Mouse (Mus musculus) ZHBTc4 (cell line): Measurements from ENCODE around the gene Fbp2.

Experiments used
- DNase-seq: peaks from one replicate; pipeline ENCODE4 v3.0.0-alpha.2; 2011; ENCODE audit warnings: low read depth, low spot score

Gene Fbp2

GRCm38 (mm10) chr13:62865651-62866315, 7.6 kb upstream of the Fbp2 start:
- DNase-seq = no peak

DNA sequence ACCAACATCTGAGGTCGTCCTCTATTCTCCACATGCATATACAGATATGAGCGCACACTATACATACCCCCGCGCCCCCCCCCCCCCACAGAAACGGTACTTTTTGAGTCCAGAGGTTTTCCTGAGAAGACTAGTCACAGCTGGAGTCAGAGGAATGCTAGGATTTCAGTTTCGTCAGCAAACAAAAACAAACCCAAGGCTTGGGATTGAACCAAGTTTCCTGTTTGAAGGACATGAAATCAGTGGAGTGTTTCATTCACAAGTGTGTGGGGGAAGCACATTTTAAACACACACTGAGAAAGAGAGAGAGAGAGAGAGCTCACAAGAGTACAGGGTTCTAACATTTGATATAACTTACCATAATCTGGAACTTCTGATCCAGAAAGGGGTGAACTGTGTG, 5.5 kb upstream of the Fbp2 start:
- DNase-seq = no peak

DNA sequence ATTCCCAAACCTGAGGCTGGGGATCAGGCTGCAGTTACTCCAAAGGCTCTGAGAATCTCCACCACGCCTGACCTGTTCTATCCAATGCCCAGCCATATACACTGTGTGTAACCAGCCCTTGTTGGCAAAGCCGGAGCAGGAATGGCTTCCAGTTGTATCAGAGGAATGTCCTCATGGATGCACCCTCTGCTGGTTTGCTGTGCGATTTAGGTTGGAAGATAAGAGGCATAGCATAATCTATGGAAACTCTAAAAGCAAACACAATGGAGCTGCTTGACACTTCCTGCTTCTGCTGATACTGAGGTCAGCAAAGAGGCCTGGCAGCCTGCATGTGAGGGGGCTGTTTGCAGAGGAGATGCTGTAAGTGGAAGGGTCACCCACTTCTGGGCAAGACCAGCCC, 4.7 kb upstream of the Fbp2 start:
- DNase-seq = no peak

DNA sequence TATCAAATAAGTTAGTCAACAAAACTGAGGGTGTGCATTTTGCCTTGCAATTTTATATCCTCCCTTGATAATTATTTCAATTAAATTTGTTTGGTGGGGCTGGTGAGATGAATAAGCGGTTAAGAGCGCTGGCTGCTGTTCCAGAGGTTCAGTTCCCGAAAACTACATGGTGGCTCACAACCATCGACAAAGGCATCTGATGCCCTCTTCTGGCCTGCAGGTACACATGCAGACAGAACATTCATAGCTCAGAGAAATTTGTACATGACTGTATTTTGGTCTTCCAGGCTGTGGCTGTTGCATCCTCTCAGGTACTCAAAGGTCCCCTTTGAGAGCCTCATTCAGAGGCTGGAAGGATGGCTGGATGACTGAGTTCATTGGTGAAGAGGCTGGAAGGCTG, 1.8 kb upstream of the Fbp2 start:
- peak; percentile 48 for DNase-seq

GRCm38 (mm10) chr13:62859251-62859650, 1.0 kb upstream of the Fbp2 start:
- DNase-seq = peak; percentile 54

DNA sequence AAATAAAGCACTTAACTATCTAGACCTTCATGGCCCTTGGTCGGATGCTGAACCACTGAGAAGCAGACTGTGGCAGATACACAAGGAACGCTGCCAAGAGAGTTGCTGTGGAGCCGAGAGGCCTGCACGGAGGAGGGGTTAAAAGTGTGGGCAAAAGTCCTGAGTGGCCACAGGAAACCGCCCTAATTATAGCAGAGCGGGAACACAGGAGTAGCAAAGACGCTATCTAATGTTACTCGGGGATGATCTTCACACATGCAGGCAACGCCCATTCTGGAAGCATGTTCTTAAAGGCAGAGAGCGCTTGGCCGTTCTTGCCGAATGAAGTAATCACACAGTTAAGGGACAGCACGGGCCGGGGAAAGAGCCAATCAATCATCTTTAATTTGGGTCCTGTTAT, 1.4 kb downstream of the Fbp2 start:
- no peak for DNase-seq

GRCm38 (mm10) chr13:62856305-62856675, 1.9 kb downstream of the Fbp2 start:
- DNase-seq = peak; percentile 93

DNA sequence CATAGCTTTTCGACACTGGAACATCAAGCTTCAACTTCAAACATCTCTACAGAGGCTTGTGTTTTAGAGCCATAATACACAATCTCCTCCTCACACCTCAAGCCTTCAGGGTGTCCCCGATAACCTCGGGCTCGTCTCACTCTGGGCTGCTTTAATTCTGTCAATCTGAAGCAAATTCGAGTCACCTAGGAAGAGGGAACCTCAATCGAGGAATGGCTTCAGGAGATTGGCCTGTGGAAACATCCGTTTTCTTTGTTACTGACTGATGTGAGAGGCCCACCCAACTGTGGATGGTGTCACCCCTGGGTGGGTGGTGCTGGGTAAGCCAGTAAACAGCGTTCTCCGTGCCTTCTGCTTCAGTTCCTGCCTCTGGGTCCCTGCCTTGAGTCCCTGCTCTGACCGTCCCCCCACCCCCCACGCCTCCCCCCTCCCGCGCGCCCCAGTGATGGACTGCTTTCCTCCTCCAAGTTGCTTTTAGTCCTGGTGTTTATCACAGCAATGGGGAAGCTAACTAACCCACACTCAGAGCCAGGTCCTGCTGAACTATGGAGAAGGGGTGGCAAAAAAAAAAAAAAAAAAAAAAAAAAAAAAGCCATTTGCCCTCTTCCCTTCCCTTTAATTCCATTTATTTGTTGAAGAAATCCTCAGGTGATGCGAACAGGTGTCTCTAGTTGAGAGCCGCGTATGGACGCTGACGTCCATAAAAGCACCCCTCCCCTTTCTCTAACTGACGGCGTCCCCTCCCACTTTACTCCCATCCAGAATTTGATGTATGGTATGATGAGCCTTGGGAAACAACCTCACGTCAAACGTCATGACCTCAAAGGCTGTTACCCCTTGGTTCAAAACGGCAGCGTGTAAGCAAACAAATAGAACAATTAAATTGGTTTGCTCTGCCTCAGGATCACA, 2.6 kb downstream of the Fbp2 start:
- DNase-seq = no peak

GRCm38 (mm10) chr13:62854666-62855065, 3.6 kb downstream of the Fbp2 start:
- DNase-seq = peak; percentile 84

DNA sequence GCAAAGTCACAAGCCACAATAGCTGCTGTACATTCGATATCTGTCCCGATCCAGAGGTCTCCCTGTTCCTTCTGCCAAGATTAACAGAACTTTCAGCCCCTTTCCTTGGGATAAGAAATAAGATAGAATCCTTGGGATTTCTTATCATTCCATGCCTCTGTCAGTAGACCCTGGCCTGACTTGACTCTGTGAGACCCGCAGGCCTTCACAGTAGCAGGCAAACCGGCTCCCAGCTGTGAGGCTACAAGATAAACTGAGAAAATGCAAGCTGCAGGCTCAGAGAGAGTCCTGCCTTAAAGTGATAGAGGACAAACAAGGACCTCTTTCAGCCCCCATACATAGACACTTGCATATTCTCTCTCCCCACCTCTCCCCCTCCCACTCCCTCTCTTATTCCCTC, 24.9 kb downstream of the Fbp2 start:
- no peak for DNase-seq

- DNase-seq = no peak
Measured at GRCm38 (mm10) chr13:62832239-62832638, 26.0 kb downstream of the Fbp2 start.

GRCm38 (mm10) chr13:62815705-62816104, 42.5 kb downstream of the Fbp2 start:
- peak; percentile 80 for DNase-seq

- DNase-seq = no peak
Measured at GRCm38 (mm10) chr13:62812713-62813112, 45.5 kb downstream of the Fbp2 start.

DNA sequence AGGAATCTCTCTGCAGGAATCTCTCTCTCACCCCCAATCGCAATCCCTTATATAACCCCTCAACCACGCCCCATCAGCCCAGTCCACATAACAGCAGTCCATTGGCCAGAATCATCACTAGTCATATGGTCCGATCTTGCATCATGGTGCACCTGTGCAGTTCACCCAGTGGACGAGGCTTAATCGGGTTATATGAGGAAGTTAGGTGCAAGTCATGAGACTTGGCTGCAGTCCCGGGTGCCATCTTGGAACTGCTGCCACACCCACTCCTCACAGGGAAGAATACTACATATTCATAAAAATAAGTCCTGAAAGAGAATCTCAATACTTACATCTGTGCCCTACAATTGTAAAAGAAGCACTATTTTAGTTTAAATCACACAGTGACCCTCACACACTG, 50.2 kb downstream of the Fbp2 start:
- DNase-seq = peak; percentile 46
